Mouse (Mus musculus): ENCODE data around the gene Plvap. TPM values are rescaled to one million over a fixed set of nuclear protein-coding genes. Genes with fewer than 3 reads are reported as not detected.

The Plvap gene
- 13.7 and 20.5 TPM in 2 replicates for polyA plus RNA-seq (2011; ENCODE audit: insufficient read depth, insufficient read length, low replicate concordance, missing spikeins)

GRCm38 (mm10) chr8:71511644-71512043 is at the start of gene Plvap:
Gene Plvap, minus strand, starts transcription at chr8:71511752.
- Histone ChIP-seq H3K27ac (ENCODE audit: control insufficient read depth, insufficient read depth, low read depth, low read length, poor library complexity) (no peak within 1 kb of the TSS; the same call in 1 of the 2 replicates), H3K4me1 (ENCODE audit: control insufficient read depth, insufficient read depth, low read length) (peaks cover 1% of the 10 kb centered on the region), H3K4me3 (replicated peaks; ENCODE audit: control insufficient read depth, low read depth, low read length) (peak within 1 kb of the TSS; percentile 13)
- TF ChIP-seq CTCF (IDR thresholded peaks at IDR 0.05; ENCODE audit: control insufficient read depth, insufficient read depth, low read length), result no peak
- TF ChIP-seq POLR2A (IDR thresholded peaks at IDR 0.05; ENCODE audit: borderline replicate concordance, control insufficient read depth, low read depth, low read length), result no peak
- 1% methylated on average over 14 of the region's 14 CpGs for WGBS

DNA sequence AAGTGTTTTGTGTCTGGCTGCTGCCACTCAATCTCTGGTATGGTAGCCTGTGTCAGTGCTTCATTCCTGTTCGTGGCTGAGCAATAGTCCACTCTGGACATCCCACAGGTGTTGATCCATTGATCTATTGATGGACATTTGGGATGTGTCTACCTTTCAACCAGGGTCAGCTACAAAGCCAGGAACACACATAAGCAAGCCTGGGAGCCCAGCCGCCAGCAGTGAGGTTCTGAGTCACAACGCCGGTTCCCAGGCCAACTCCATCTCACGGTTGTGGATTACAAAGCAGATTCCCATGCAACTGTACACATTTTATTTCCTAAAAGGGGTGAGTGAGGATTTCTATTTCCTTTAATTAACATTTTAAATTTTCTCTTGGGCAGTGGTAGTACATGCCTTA is 49.2 kb upstream of the Plvap start:
- 89% methylated on average over 5 of the region's 5 CpGs for WGBS
- no peak overlapping the region for H3K27ac ChIP-seq (ENCODE audit: control insufficient read depth, insufficient read depth, low read depth, low read length, poor library complexity)
- no peak for TF ChIP-seq CTCF (IDR thresholded peaks at IDR 0.05; ENCODE audit: control insufficient read depth, insufficient read depth, low read length)
- H3K4me3 ChIP-seq (replicated peaks; ENCODE audit: control insufficient read depth, low read depth, low read length), result no peak overlapping the region
- H3K4me1 ChIP-seq (ENCODE audit: control insufficient read depth, insufficient read depth, low read length), result no peaks in the 10 kb centered on the region

DNA sequence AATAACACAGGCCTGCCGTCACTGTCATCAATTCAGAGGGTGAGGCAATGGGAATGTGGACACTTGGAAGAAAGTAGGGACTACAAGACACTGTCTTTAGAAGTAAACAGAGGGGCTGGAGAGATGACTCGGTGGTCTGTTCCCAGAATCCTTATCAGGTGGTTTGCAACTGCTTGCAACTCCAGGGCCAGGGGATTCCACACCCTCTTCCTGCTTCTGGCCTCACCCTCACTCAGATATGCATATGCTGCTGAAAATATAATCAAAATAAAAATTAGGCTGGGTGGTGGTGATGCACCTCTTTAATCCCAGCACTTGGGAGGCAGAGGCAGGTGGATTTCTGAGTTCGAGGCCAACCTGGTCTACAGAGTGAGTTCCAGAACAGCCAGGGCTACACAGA is 48.5 kb upstream of the Plvap start:
- H3K4me1 ChIP-seq (ENCODE audit: control insufficient read depth, insufficient read depth, low read length), result no peaks in the 10 kb centered on the region
- H3K27ac ChIP-seq (ENCODE audit: control insufficient read depth, insufficient read depth, low read depth, low read length, poor library complexity), result no peak overlapping the region
- no peak overlapping the region for H3K4me3 ChIP-seq (replicated peaks; ENCODE audit: control insufficient read depth, low read depth, low read length)
- TF ChIP-seq POLR2A (IDR thresholded peaks at IDR 0.05; ENCODE audit: borderline replicate concordance, control insufficient read depth, low read depth, low read length), result no peak
- no peak for TF ChIP-seq CTCF (IDR thresholded peaks at IDR 0.05; ENCODE audit: control insufficient read depth, insufficient read depth, low read length)
- 48% methylated on average over 3 of the region's 3 CpGs for WGBS

DNA sequence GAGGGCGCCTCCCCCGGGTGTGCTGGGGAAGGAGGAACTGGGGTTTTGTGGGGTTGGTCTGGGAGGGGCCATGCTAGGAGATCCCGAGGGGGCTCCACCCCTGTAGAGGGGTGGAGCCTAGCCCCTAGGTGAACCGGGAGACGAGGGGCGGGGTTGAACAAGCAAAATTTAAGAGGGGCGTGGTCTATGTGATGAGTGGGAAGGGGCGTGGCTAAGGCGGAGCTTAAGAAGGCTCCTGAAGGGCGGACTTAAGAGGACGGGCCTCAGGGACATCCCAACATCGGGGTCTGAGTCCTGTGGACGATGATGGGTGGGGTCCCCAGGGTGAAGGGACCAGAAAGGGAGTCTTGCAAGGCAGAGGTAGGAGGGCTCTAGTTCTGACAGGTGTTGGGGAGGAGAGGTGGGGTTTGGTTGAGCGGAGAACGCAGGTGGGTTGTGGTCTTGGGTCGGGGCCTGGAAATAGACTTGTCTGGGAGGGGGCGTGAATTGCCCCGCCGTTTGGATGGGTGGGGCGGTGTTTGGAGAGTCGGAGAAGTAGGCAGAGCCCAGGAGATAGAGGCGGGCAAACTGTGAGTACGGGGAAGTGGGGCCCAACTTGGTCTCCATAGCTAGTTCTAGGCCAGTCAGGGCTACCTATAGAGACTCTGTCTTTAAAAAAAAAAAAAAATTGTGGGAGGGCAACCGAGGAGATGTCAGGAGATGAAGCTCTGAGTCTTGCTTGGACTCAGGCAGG is 47.6 kb upstream of the Plvap start:
- TF ChIP-seq CTCF (IDR thresholded peaks at IDR 0.05; ENCODE audit: control insufficient read depth, insufficient read depth, low read length), result no peak
- 0 out of 2 replicates have a peak, but pooled peaks have one; percentile 39 for TF ChIP-seq POLR2A (IDR thresholded peaks at IDR 0.05; ENCODE audit: borderline replicate concordance, control insufficient read depth, low read depth, low read length)
- Histone ChIP-seq H3K4me1 (ENCODE audit: control insufficient read depth, insufficient read depth, low read length) (no peaks in the 10 kb centered on the region), H3K27ac (ENCODE audit: control insufficient read depth, insufficient read depth, low read depth, low read length, poor library complexity) (no peak overlapping the region; the same call in 1 of the 2 replicates), H3K4me3 (replicated peaks; ENCODE audit: control insufficient read depth, low read depth, low read length) (no peak overlapping the region)
- 4% methylated on average over 24 of the region's 24 CpGs for WGBS

DNA sequence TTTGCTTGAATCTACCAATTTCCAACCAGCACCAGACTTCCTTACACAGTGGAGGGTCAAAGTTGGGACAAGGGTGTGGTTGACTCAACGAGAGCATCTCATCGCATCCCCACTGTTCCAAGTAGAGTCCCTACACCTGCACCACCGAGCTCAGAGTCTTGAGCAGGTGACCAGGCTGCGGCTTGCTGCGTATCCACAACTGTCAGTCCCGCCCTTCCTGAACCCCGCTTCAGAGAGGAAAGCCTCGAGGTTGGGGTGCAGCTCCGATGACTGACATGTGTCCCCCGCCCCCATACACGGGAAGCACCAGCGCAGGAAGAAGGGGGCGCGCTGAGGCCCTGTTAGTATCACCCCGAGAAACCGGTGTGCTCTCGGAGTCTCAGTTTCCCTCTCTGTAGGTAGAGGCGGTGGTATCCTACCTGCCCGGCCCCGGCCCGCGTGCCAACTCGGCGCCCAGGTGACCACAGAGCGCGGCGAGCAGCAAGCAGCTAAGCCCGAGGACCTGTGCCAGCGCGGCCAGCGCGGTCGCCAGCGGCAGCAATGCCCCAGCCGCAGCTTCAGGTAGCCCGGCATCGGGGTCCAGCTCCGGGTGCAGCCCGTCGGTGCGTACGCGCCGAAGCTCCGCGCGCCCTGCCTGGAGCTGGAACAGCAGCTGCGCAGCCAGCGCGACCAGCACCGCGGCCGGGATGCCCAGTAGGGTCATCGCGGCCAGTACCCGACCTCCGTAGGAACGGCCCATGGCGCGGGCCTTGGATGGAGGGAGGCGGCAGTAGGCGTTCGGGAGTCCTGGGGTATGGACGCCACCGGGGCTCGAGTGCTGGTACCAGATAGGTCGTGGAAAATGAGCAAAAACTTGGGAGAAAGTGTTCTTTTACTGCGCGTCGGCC is 46.8 kb upstream of the Plvap start, which contains the start of gene Tmem221:
Gene Tmem221, minus strand, starts transcription at position 801 of the 887 bp plus-strand sequence.
- peak within 1 kb of the TSS; percentile 46 for H3K27ac ChIP-seq (ENCODE audit: control insufficient read depth, insufficient read depth, low read depth, low read length, poor library complexity)
- no peaks in the 10 kb centered on the region for H3K4me1 ChIP-seq (ENCODE audit: control insufficient read depth, insufficient read depth, low read length)

DNA sequence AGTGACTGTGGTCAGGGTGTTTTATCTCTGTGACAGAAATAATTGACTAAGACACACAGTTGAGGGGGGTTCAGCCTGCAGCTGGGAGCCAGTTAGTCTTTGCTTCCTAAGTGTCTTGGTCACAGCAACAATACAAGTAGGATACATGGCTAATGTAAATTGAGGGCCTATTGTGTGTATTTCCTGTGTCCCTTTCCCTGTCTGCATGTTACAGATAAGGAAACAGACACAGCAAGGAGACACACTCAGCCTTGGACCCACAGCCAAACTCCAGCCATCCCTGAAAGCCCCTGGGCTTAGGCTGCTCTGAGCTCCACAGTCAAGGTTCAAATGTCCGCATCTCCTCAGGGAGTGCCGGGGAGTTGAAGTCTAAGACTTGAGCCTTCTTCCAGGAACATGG is 43.1 kb upstream of the Plvap start:
- Histone ChIP-seq H3K27ac (ENCODE audit: control insufficient read depth, insufficient read depth, low read depth, low read length, poor library complexity) (no peak overlapping the region), H3K4me1 (ENCODE audit: control insufficient read depth, insufficient read depth, low read length) (no peaks in the 10 kb centered on the region), H3K4me3 (replicated peaks; ENCODE audit: control insufficient read depth, low read depth, low read length) (no peak overlapping the region)
- TF ChIP-seq POLR2A (IDR thresholded peaks at IDR 0.05; ENCODE audit: borderline replicate concordance, control insufficient read depth, low read depth, low read length) (no peak), CTCF (IDR thresholded peaks at IDR 0.05; ENCODE audit: control insufficient read depth, insufficient read depth, low read length) (no peak)
- WGBS, result 90% methylated on average over 2 of the region's 2 CpGs

More for the DNA sequence above, 46.8 kb upstream of the Plvap start, which contains the start of gene Tmem221:
- H3K4me3 ChIP-seq (replicated peaks; ENCODE audit: control insufficient read depth, low read depth, low read length), result peak within 1 kb of the TSS; percentile 52
- no peak; the same call in 1 of the 2 replicates for TF ChIP-seq POLR2A (IDR thresholded peaks at IDR 0.05; ENCODE audit: borderline replicate concordance, control insufficient read depth, low read depth, low read length)
- peak; percentile 17; the same call in 1 of the 2 replicates for TF ChIP-seq CTCF (IDR thresholded peaks at IDR 0.05; ENCODE audit: control insufficient read depth, insufficient read depth, low read length)
- 5% methylated on average over 70 of the region's 70 CpGs for WGBS

- Histone ChIP-seq H3K4me1 (ENCODE audit: control insufficient read depth, insufficient read depth, low read length) (no peaks in the 10 kb centered on the region), H3K4me3 (replicated peaks; ENCODE audit: control insufficient read depth, low read depth, low read length) (no peak overlapping the region), H3K27ac (ENCODE audit: control insufficient read depth, insufficient read depth, low read depth, low read length, poor library complexity) (no peak overlapping the region)
- TF ChIP-seq CTCF (IDR thresholded peaks at IDR 0.05; ENCODE audit: control insufficient read depth, insufficient read depth, low read length), result no peak
- TF ChIP-seq POLR2A (IDR thresholded peaks at IDR 0.05; ENCODE audit: borderline replicate concordance, control insufficient read depth, low read depth, low read length), result no peak
- WGBS, result 67% methylated on average over 6 of the region's 6 CpGs
Observed at GRCm38 (mm10) chr8:71554001-71554400, 42.4 kb upstream of the Plvap start.

GRCm38 (mm10) chr8:71552770-71553169 is 41.2 kb upstream of the Plvap start:
- TF ChIP-seq POLR2A (IDR thresholded peaks at IDR 0.05; ENCODE audit: borderline replicate concordance, control insufficient read depth, low read depth, low read length) (no peak), CTCF (IDR thresholded peaks at IDR 0.05; ENCODE audit: control insufficient read depth, insufficient read depth, low read length) (no peak)
- no peak overlapping the region for H3K27ac ChIP-seq (ENCODE audit: control insufficient read depth, insufficient read depth, low read depth, low read length, poor library complexity)
- no peak overlapping the region for H3K4me3 ChIP-seq (replicated peaks; ENCODE audit: control insufficient read depth, low read depth, low read length)
- H3K4me1 ChIP-seq (ENCODE audit: control insufficient read depth, insufficient read depth, low read length), result no peaks in the 10 kb centered on the region
- 76% methylated on average over 6 of the region's 6 CpGs for WGBS

All from bone marrow, adult 2 months (tissue).